Mouse (Mus musculus) limb, embryonic 11.5 days (tissue): ENCODE data around the gene Fbxl8. TPM values are rescaled to one million over a fixed set of nuclear protein-coding genes. Genes with fewer than 3 reads are reported as not detected.
"Not testable (repeated sequence)": the region's sequence is repeated elsewhere in the genome, so short reads cannot be mapped to it uniquely, and the experiment has no call there.

Experiments used
- ATAC-seq: fragments of 200-750 bp; cut with Nextera tagmentation; 2 replicates; pipeline ENCODE4 v1.8.0; 2017; ENCODE audit warnings: low read depth; ENCODE audit not compliant: insufficient number of reproducible peaks, low FRiP score, low TSS enrichment
- DNase-seq: peaks from one replicate; pipeline ENCODE4 v3.0.0-alpha.2; 2015; ENCODE audit warnings: low spot score
- H3K27ac ChIP-seq: fragments of 300-500 bp; sonication (generic); replicated peaks from 2 replicates; pipeline ENCODE4 v1.5.1; 2014; ENCODE audit warnings: low read depth, mild to moderate bottlenecking, low read length
- H3K27me3 ChIP-seq: fragments of 300-500 bp; sonication (generic); 2 replicates; pipeline ENCODE4 v1.6.1; 2014; ENCODE audit warnings: mild to moderate bottlenecking, low read length, mixed read lengths; ENCODE audit not compliant: control insufficient read depth, insufficient read depth
- H3K36me3 ChIP-seq: fragments of 300-500 bp; sonication (generic); 2 replicates; pipeline ENCODE4 v1.6.1; 2014; ENCODE audit warnings: mild to moderate bottlenecking, low read length, moderate library complexity, mixed read lengths; ENCODE audit not compliant: control insufficient read depth, insufficient read depth
- H3K4me1 ChIP-seq: fragments of 300-500 bp; sonication (generic); 2 replicates; pipeline ENCODE4 v1.6.1; 2014; ENCODE audit warnings: low read length, mixed read lengths; ENCODE audit not compliant: control insufficient read depth, insufficient read depth
- H3K4me2 ChIP-seq: fragments of 300-500 bp; sonication (generic); 2 replicates; pipeline ENCODE4 v1.6.1; 2014; ENCODE audit warnings: low read depth, mild to moderate bottlenecking, moderate library complexity; ENCODE audit not compliant: severe bottlenecking
- H3K4me3 ChIP-seq: fragments of 300-500 bp; sonication (generic); 2 replicates; pipeline ENCODE4 v1.5.1; 2014; ENCODE audit warnings: low read depth, low read length
- H3K9ac ChIP-seq: fragments of 300-500 bp; sonication (generic); 2 replicates; pipeline ENCODE4 v1.6.1; 2014; ENCODE audit warnings: mild to moderate bottlenecking, low read length
- H3K9me3 ChIP-seq: fragments of 300-500 bp; sonication (generic); 2 replicates; pipeline ENCODE4 v1.6.1; 2016; ENCODE audit warnings: low read length; ENCODE audit not compliant: control insufficient read depth
- WGBS: fragments of 180-500 bp; shearing (Covaris S2); extraction: QIAGEN DNeasy Blood & Tissue Kit; methylation state at CpG from one replicate; pipeline ENCODE4 v1.1.7; 2014; 5-methylcytosine and 5-hydroxymethylcytosine counted together
- polyA plus RNA-seq: library from polyadenylated mRNA; unstranded; fragments of >200 nt; fragmentation: Nextera tagmentation; extraction: Ambion mirVana; gene quantifications from 2 replicates; pipeline ENCODE4 v1.2.1, GENCODE M21; 2014

Gene Fbxl8
- polyA plus RNA-seq, 1 experiment from 2014 or later: 1.3 TPM

GRCm38 (mm10) chr8:105283074-105283473, 18.6 kb downstream of the Fbxl8 start:
- H3K27ac ChIP-seq: no peak overlapping the region
- H3K36me3 ChIP-seq: no peaks in the 10 kb centered on the region; the same call in 1 of the 2 replicates
- no peak overlapping the region for H3K4me2 ChIP-seq
- no peak overlapping the region for H3K4me3 ChIP-seq
- peaks cover 21% of the 10 kb centered on the region for H3K27me3 ChIP-seq
- no peak overlapping the region for H3K9ac ChIP-seq
- peak; percentile 68 for DNase-seq
- 15% methylated on average over 23 of the region's 23 CpGs for WGBS
- peaks cover 6% of the 10 kb centered on the region; the same call in 1 of the 2 replicates for H3K4me1 ChIP-seq
- no peaks in the 10 kb centered on the region for H3K9me3 ChIP-seq
- ATAC-seq: 0 out of 2 replicates have a peak, but pooled peaks have one; percentile 18

- H3K4me2 ChIP-seq: no peak overlapping the region
- no peak overlapping the region for H3K9ac ChIP-seq
- WGBS: 54% methylated on average over 12 of the region's 12 CpGs
- no peak for DNase-seq
- H3K27ac ChIP-seq: no peak overlapping the region
- no peak for ATAC-seq
- peaks cover 6% of the 10 kb centered on the region for H3K4me1 ChIP-seq
- H3K4me3 ChIP-seq: no peak overlapping the region
- H3K36me3 ChIP-seq: no peaks in the 10 kb centered on the region; the same call in 1 of the 2 replicates
- no peaks in the 10 kb centered on the region for H3K9me3 ChIP-seq
- H3K27me3 ChIP-seq: peaks cover 8% of the 10 kb centered on the region
Observed at GRCm38 (mm10) chr8:105285514-105285913, 21.1 kb downstream of the Fbxl8 start.

DNA sequence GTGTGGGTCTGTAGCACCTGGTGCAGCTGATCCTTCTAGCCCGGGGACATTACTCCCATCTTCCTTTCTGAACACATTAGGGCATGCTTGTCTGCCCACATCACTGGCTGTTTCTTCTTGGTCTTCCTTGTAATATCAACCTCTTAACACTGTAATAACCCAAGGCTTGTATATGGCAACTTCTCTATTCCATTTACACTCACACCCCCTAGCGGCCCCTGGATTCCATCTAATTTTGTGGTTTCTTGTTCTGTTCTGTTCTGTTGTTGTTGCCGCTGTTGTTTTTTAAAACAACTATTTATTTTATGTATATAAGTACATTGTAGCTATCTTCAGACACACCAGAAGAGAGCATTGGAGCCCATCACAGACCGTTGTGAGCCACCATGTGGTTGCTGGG, 22.5 kb downstream of the Fbxl8 start:
- WGBS: 93% methylated on average over 4 of the region's 4 CpGs
- Histone ChIP-seq H3K4me3 (no peak overlapping the region), H3K27me3 (peaks cover 12% of the 10 kb centered on the region), H3K36me3 (no peaks in the 10 kb centered on the region), H3K9ac (no peak overlapping the region), H3K27ac (no peak overlapping the region), H3K4me2 (no peak overlapping the region), H3K9me3 (no peaks in the 10 kb centered on the region), H3K4me1 (peaks cover 6% of the 10 kb centered on the region)
- ATAC-seq: no peak
- no peak for DNase-seq

- peaks cover 6% of the 10 kb centered on the region for H3K4me1 ChIP-seq
- H3K36me3 ChIP-seq: no peaks in the 10 kb centered on the region
- no peak overlapping the region for H3K9ac ChIP-seq
- 92% methylated on average over 5 of the region's 5 CpGs for WGBS
- no peak for DNase-seq
- H3K27me3 ChIP-seq: peaks cover 14% of the 10 kb centered on the region
- H3K4me2 ChIP-seq: peak overlapping the region; percentile 78; the same call in 1 of the 2 replicates
- no peak overlapping the region for H3K27ac ChIP-seq
- H3K4me3 ChIP-seq: peak overlapping the region; percentile 48; the same call in 1 of the 2 replicates
- no peak for ATAC-seq
- no peaks in the 10 kb centered on the region for H3K9me3 ChIP-seq
Observed at GRCm38 (mm10) chr8:105288231-105288630, 23.8 kb downstream of the Fbxl8 start.

DNA sequence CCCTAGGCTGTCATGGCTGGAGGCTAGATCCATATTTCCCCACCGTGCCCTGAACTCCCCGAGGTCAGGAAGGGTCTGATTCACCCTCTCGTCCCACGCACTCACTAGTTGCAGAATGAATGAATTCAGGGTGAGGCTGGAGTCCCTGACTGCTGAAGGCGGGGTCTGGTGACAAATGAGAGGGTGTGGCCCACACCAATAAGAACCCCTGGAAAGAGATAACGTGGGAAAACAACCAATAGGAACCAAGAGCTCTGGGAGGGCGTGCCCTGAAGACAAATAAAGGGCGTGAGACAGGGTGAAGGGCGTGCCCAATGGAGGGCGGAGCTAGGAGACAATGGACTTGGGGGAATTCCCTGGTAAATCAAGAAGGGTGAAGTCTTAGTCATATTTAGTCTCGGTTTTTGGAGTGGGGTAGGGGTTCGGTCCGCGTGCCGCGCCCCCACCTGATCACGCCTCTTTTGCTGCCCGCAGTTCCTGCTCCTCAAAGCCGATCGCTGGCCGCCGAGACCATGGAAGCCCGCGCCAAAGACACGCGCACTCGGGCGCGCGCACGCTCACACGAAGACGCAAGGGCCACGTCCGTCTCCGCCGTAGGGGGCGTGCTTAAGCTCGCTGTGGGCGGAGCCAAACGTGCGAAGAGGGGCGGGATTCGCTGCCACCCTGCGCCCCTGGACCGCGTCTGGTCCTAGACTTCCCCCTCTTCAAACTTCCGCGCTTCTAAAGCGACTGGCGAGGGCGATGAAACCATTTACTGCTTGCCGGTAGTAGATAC, 24.7 kb downstream of the Fbxl8 start:
- peak overlapping the region; percentile 48 for H3K4me3 ChIP-seq
- H3K27me3 ChIP-seq: peaks cover 14% of the 10 kb centered on the region
- DNase-seq (peak; percentile 96), ATAC-seq (peak; percentile 89)
- no peak overlapping the region for H3K27ac ChIP-seq
- no peaks in the 10 kb centered on the region for H3K36me3 ChIP-seq
- under 1% methylated on average over 53 of the region's 53 CpGs for WGBS
- peaks cover 6% of the 10 kb centered on the region for H3K4me1 ChIP-seq
- no peaks in the 10 kb centered on the region for H3K9me3 ChIP-seq
- H3K4me2 ChIP-seq: peak overlapping the region; percentile 78
- H3K9ac ChIP-seq: peak overlapping the region; percentile 71

DNA sequence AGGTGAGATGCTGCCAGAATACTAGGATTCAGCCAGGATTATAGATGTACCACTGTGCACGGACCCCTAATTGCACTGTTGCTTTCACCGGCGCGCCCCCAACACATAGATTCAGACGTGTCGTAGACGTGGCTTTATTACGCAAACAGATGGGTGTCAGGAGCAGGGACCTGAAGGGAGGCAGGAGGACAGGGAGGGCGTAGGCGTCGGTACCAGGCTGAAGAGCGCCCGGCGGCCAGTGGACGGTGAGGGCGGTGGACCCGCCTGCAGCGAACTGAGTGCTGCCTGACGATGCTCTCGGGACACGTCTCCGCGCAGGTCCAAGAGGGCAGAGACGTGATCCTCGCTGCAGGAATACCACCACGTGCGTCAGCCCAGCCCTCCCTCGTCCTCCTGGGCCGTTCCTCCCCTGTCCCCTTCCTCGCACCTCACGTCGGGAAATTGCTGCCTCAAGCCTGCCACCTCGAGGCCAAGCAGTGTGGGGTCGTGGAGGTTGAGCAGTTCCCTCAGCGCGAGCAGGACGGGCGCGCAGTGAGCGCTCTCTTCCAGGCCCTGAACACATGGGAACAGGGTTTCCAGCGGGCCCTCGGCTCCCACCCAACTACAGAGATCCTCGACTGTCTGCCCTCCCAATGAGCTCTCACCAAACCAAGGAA, 25.5 kb downstream of the Fbxl8 start, which contains the start of gene 4931428F04Rik:
Gene 4931428F04Rik, minus strand, starts transcription at position 60 of the 656 bp plus-strand sequence.
- Histone ChIP-seq H3K4me2 (peak within 1 kb of the TSS; percentile 78), H3K9ac (peak within 1 kb of the TSS; percentile 71), H3K4me3 (peak within 1 kb of the TSS; percentile 48), H3K27ac (no peak within 1 kb of the TSS), H3K9me3 (no peaks in the 10 kb centered on the region), H3K27me3 (peaks cover 14% of the 10 kb centered on the region), H3K4me1 (peaks cover 6% of the 10 kb centered on the region), H3K36me3 (no peaks in the 10 kb centered on the region)
- peak; percentile 20; the same call in 1 of the 2 replicates for ATAC-seq
- DNase-seq: peak; percentile 66
- under 1% methylated on average over 39 of the region's 43 CpGs for WGBS

DNA sequence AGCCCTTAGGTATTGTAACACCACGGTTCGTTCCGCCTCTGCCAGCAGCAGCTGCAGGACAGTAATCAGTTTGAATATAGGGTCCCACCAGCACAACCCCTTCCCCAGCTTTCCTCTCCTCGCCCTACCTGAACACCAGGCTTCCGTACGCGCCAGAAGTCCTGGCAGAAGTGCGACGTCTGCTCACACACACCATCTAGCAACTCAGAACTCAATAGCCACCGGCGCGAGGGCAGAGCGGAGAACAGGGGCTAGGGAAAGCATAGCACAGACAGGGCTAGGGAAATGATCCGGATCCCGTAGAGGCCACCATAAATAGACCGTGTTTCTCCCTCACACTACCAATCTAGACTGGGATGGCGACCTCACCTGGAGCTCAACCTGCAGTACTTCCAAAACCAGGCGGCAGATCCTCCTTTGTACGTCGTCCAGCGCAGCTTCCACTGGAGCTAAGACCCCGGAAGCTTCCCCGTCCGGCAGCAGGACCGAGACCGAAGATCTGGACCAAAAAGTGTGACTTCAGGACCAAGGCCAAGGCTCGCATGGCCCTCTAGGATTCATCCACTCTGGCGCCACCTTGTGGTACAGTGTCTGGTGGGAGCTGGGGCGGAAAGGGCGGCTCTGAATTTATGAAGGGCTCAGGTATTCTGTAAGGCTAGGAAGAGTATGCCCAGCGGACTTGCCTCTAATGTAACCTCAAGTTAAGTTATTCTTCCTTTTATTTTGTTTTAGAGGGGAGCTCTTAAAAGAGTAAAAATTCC, 26.3 kb downstream of the Fbxl8 start:
- 7% methylated on average over 31 of the region's 31 CpGs for whole genome bisulfite sequencing
- H3K27me3 ChIP-seq: peaks cover 14% of the 10 kb centered on the region
- DNase-seq: peak; percentile 98

GRCm38 (mm10) chr8:105291364-105291763, 26.9 kb downstream of the Fbxl8 start:
- H3K4me3 ChIP-seq, H3K36me3 ChIP-seq, H3K4me1 ChIP-seq, H3K9ac ChIP-seq, H3K9me3 ChIP-seq, ATAC-seq, DNase-seq, H3K27ac ChIP-seq, H3K4me2 ChIP-seq: not testable (repeated sequence)
- peaks cover 14% of the 10 kb centered on the region for H3K27me3 ChIP-seq
- 93% methylated on average over 8 of the region's 8 CpGs for WGBS

More for the DNA sequence above, 26.3 kb downstream of the Fbxl8 start:
- Histone ChIP-seq H3K9me3 (no peaks in the 10 kb centered on the region), H3K4me3 (0 out of 2 replicates have a peak overlapping the region, but pooled peaks have one; percentile 1), H3K27ac (no peak overlapping the region), H3K9ac (no peak overlapping the region), H3K4me2 (peak overlapping the region; percentile 78), H3K4me1 (peaks cover 6% of the 10 kb centered on the region), H3K36me3 (no peaks in the 10 kb centered on the region)
- ATAC-seq: no peak
